Mouse (Mus musculus) hindbrain, embryonic 11.5 days (tissue): ENCODE results near the gene Phykpl. TPM values are rescaled to one million over a fixed set of nuclear protein-coding genes. Genes with fewer than 3 reads are reported as not detected.

Experiments used
- ATAC-seq: fragments of 200-750 bp; cut with Nextera tagmentation; 2 replicates; pipeline ENCODE4 v1.8.0; 2017; ENCODE audit warnings: mild to moderate bottlenecking, moderate TSS enrichment, moderate library complexity; ENCODE audit not compliant: low FRiP score
- DNase-seq: peaks from one replicate; pipeline ENCODE4 v3.0.0-alpha.2; 2015; ENCODE audit warnings: low spot score
- H3K27ac ChIP-seq: fragments of 300-500 bp; sonication (generic); 2 replicates; pipeline ENCODE4 v1.5.1; 2014; ENCODE audit warnings: mild to moderate bottlenecking, low read depth, low read length
- H3K27me3 ChIP-seq: fragments of 300-500 bp; sonication (generic); 2 replicates; pipeline ENCODE4 v1.6.1; 2014; ENCODE audit warnings: mild to moderate bottlenecking, low read length, moderate library complexity, mixed read lengths; ENCODE audit not compliant: control insufficient read depth, insufficient read depth
- H3K36me3 ChIP-seq: fragments of 300-500 bp; sonication (generic); 2 replicates; pipeline ENCODE4 v1.6.1; 2014; ENCODE audit warnings: mild to moderate bottlenecking, low read length, moderate library complexity, mixed read lengths; ENCODE audit not compliant: control insufficient read depth, insufficient read depth
- H3K4me1 ChIP-seq: fragments of 300-500 bp; sonication (generic); replicated peaks from 2 replicates; pipeline ENCODE4 v1.6.1; 2014; ENCODE audit warnings: low read length, mixed read lengths; ENCODE audit not compliant: control insufficient read depth, insufficient read depth
- H3K4me2 ChIP-seq: fragments of 300-500 bp; sonication (generic); replicated peaks from 2 replicates; pipeline ENCODE4 v1.6.1; 2014; ENCODE audit warnings: mild to moderate bottlenecking, low read depth, low read length
- H3K4me3 ChIP-seq: fragments of 300-500 bp; sonication (generic); 2 replicates; pipeline ENCODE4 v1.5.1; 2014; ENCODE audit warnings: low read depth, low read length
- H3K9ac ChIP-seq: fragments of 300-500 bp; sonication (generic); 2 replicates; pipeline ENCODE4 v1.6.1; 2014; ENCODE audit warnings: low read depth, low read length
- H3K9me3 ChIP-seq: fragments of 300-500 bp; sonication (generic); 2 replicates; pipeline ENCODE4 v1.6.1; 2016; ENCODE audit warnings: low read length; ENCODE audit not compliant: control insufficient read depth
- WGBS: fragments of 180-500 bp; shearing (Covaris S2); extraction: QIAGEN DNeasy Blood & Tissue Kit; methylation state at CpG from one replicate; pipeline ENCODE4 v1.1.7; 2014; 5-methylcytosine and 5-hydroxymethylcytosine counted together
- polyA plus RNA-seq: library from polyadenylated mRNA; unstranded; fragments of >200 nt; fragmentation: Nextera tagmentation; extraction: Ambion mirVana; gene quantifications from 2 replicates; pipeline ENCODE4 v1.2.1, GENCODE M21; 2014

Gene Phykpl
- 10.1 and 13.2 TPM in 2 replicates for polyA plus RNA-seq

GRCm38 (mm10) chr11:51584431-51585248 lies at the start of gene Phykpl:
Gene Phykpl (plus strand): TSS chr11:51584757.
- H3K9ac ChIP-seq = peak within 1 kb of the TSS; percentile 66
- H3K27ac ChIP-seq = peak within 1 kb of the TSS; percentile 90
- H3K4me3 ChIP-seq = peak within 1 kb of the TSS; percentile 50
- H3K4me1 ChIP-seq = peaks cover 3% of the 10 kb centered on the region
- under 1% methylated on average over 59 of the region's 59 CpGs for WGBS
- DNase-seq = peak; percentile 97
- no peaks in the 10 kb centered on the region for H3K9me3 ChIP-seq
- H3K4me2 ChIP-seq = peak within 1 kb of the TSS; percentile 86
- H3K27me3 ChIP-seq = no peaks in the 10 kb centered on the region
- ATAC-seq = peak; percentile 94
- peaks cover 14% of the 10 kb centered on the region for H3K36me3 ChIP-seq

GRCm38 (mm10) chr11:51538388-51538787 lies 46.2 kb upstream of the Phykpl start:
- H3K27ac ChIP-seq = no peak overlapping the region
- H3K27me3 ChIP-seq = no peaks in the 10 kb centered on the region
- ATAC-seq (no peak), DNase-seq (no peak)
- no peak overlapping the region for H3K4me3 ChIP-seq
- no peak overlapping the region for H3K9ac ChIP-seq
- H3K9me3 ChIP-seq = no peaks in the 10 kb centered on the region
- no peak overlapping the region for H3K4me2 ChIP-seq
- WGBS = 31% methylated on average over 7 of the region's 7 CpGs
- H3K36me3 ChIP-seq = no peaks in the 10 kb centered on the region
- no peaks in the 10 kb centered on the region for H3K4me1 ChIP-seq

GRCm38 (mm10) chr11:51538919-51539758 lies 45.4 kb upstream of the Phykpl start:
- Histone ChIP-seq H3K36me3 (no peaks in the 10 kb centered on the region), H3K4me3 (no peak overlapping the region), H3K4me1 (no peaks in the 10 kb centered on the region), H3K27me3 (no peaks in the 10 kb centered on the region), H3K27ac (0 out of 2 replicates have a peak overlapping the region, but pooled peaks have one; percentile 11), H3K9me3 (no peaks in the 10 kb centered on the region), H3K9ac (no peak overlapping the region), H3K4me2 (no peak overlapping the region)
- ATAC-seq = peak; percentile 41; the same call in 1 of the 2 replicates
- DNase-seq = no peak
- WGBS = 55% methylated on average over 13 of the region's 13 CpGs

DNA sequence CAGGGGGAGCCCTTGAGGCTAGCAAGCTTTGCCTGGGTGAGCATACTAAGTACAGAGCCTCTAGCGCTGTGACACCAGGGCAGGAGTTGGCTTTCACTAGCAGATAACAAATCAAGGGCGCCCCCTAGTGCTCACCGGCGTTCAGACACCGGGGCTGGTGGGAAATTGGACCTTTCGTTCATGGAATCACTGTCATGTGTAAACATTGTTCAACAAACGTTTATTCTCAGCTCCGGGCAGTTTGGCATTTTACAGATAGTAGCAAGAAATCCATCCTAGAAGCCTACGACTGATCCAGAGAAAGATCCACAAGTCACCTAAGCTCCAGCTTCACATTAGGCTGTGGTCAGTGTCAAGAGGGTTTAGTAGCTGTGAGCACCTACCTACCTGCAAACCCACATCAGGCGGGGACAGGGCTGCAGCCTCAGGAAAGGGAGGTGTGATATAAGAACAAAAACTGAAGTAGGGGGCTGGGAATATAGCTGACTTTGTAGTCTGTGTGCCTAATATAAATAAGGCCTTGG lies 44.7 kb upstream of the Phykpl start:
- no peak overlapping the region for H3K9ac ChIP-seq
- no peak overlapping the region for H3K4me2 ChIP-seq
- H3K36me3 ChIP-seq = no peaks in the 10 kb centered on the region
- no peak overlapping the region for H3K4me3 ChIP-seq
- no peaks in the 10 kb centered on the region for H3K4me1 ChIP-seq
- H3K9me3 ChIP-seq = no peaks in the 10 kb centered on the region
- DNase-seq (peak; percentile 99), ATAC-seq (peak; percentile 81)
- H3K27me3 ChIP-seq = no peaks in the 10 kb centered on the region
- no peak overlapping the region for H3K27ac ChIP-seq
- WGBS = 17% methylated on average over 10 of the region's 10 CpGs

GRCm38 (mm10) chr11:51542424-51542823 lies 42.1 kb upstream of the Phykpl start:
- no peaks in the 10 kb centered on the region for H3K36me3 ChIP-seq
- DNase-seq = no peak
- no peak overlapping the region for H3K9ac ChIP-seq
- no peak for ATAC-seq
- H3K4me3 ChIP-seq = no peak overlapping the region
- no peaks in the 10 kb centered on the region for H3K27me3 ChIP-seq
- H3K27ac ChIP-seq = no peak overlapping the region
- 33% methylated on average over 9 of the region's 9 CpGs for WGBS
- no peak overlapping the region for H3K4me2 ChIP-seq
- no peaks in the 10 kb centered on the region for H3K9me3 ChIP-seq
- H3K4me1 ChIP-seq = no peaks in the 10 kb centered on the region

DNA sequence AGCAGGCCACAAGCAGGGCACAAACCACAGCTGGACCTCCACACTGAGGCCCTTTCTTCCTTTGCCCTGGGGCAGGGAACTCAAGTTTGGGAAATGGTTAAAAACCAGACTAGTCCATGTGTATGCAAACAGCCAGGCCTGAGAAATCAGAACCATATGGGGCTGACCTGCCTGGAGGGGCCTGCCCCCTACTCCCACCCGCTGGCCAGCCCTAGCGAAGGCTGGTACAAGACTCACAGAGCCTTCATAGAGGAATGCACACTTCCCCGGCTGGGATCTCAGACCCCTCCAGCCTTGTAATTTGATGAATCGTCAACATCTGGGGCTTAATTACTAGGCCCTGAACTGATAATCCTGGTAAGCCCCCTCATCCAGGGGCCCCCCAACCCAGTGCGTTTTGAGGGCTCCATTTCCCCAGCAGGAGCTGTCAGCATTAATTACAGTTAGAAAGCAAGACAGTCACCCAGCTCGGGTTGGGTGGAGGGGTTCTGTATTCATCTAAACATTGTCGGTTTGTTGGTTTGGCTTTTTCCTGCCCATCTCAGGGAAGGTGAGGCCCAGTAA lies 41.0 kb upstream of the Phykpl start:
- no peak overlapping the region for H3K27ac ChIP-seq
- no peaks in the 10 kb centered on the region for H3K4me1 ChIP-seq
- no peaks in the 10 kb centered on the region for H3K9me3 ChIP-seq
- ATAC-seq (no peak), DNase-seq (no peak)
- no peaks in the 10 kb centered on the region for H3K27me3 ChIP-seq
- no peak overlapping the region for H3K9ac ChIP-seq
- WGBS = 38% methylated on average over 7 of the region's 7 CpGs
- H3K4me2 ChIP-seq = no peak overlapping the region
- H3K4me3 ChIP-seq = no peak overlapping the region
- no peaks in the 10 kb centered on the region for H3K36me3 ChIP-seq

- Histone ChIP-seq H3K9me3 (no peaks in the 10 kb centered on the region), H3K4me2 (no peak overlapping the region), H3K9ac (no peak overlapping the region), H3K27ac (no peak overlapping the region), H3K36me3 (no peaks in the 10 kb centered on the region), H3K27me3 (no peaks in the 10 kb centered on the region), H3K4me3 (no peak overlapping the region), H3K4me1 (no peaks in the 10 kb centered on the region)
- 67% methylated on average over 2 of the region's 2 CpGs for WGBS
- DNase-seq (no peak), ATAC-seq (no peak)
Observed at GRCm38 (mm10) chr11:51544413-51544812, 40.1 kb upstream of the Phykpl start.

DNA sequence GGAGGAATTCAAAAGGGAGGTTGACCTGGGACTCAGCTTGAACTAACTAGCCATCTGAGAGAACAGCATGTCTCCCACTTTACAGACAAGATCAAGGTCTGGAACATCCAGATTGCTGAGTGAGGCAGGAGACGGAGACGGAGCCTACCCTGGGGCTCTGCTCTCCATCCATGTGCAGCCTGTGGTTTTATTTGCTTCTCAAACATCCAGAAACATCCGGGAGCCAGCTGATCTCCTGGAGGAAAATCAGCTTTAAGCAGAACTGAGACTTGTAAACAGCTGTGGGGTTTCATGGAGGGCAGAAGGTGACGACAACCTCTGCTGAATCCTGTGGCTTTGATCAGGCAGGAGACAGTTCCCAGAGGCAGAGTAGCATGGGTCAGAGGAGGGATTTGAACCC lies 38.7 kb upstream of the Phykpl start:
- Histone ChIP-seq H3K4me3 (no peak overlapping the region), H3K27ac (no peak overlapping the region), H3K4me2 (no peak overlapping the region), H3K4me1 (no peaks in the 10 kb centered on the region), H3K9me3 (no peaks in the 10 kb centered on the region), H3K27me3 (no peaks in the 10 kb centered on the region), H3K36me3 (no peaks in the 10 kb centered on the region), H3K9ac (no peak overlapping the region)
- ATAC-seq (no peak), DNase-seq (no peak)
- WGBS = 67% methylated on average over 4 of the region's 4 CpGs
